Mouse (Mus musculus): ENCODE measurements around the gene Cyp46a1. TPM values are rescaled to one million over a fixed set of nuclear protein-coding genes. Genes with fewer than 3 reads are reported as not detected.

Cyp46a1 gene
- total and polyA plus RNA-seq, 2 experiments, result 0.83 to 2.5 TPM

DNA sequence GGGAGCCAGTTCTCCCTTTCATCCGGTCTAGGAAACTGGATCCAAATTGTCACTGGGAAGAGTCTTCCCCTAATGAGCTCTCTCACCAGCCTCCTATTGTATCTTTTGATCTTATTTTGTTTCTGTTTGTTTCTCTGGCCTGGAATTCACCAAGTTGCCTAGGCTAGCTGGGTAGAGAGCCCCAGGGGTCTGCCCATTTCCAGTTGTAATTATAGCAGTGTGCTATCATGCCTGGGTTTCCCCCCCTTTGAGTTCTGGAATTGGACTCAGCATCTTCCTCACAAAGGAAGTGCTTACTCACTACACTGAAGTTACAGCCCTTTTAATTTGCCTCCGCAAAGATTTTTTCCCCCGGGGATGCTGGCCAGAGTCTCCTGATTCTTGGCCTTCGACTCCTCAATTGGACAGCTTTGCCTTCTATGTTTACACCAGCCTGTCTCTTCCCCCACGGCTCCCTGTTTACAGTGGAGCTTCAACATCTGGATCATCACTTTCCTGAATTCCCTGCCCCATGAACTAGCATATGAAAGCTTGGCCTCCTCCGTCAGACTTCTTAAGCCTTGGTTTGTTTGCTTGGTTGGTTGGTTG is 30.3 kb upstream of the Cyp46a1 start:
- TF ChIP-seq POLR2A (IDR thresholded peaks at IDR 0.05; ENCODE audit: extremely low read depth, insufficient read depth, low read length) (no peak), CTCF (IDR thresholded peaks at IDR 0.05; ENCODE audit: low read depth, low read length) (no peak)
- no peak overlapping the region for H3K27ac ChIP-seq (replicated peaks; ENCODE audit: insufficient read depth, low read depth, low read length)
- 44% methylated on average over 6 of the region's 6 CpGs for WGBS
- H3K27me3 ChIP-seq (ENCODE audit: control insufficient read depth, insufficient read depth, low read length), result no peaks in the 10 kb centered on the region
- H3K9ac ChIP-seq (ENCODE audit: low read depth, low read length), result no peak overlapping the region
- no peak overlapping the region for H3K4me3 ChIP-seq (ENCODE audit: insufficient read depth, low read depth, low read length)
- H3K4me1 ChIP-seq (ENCODE audit: control insufficient read depth, insufficient read depth, low read length), result no peaks in the 10 kb centered on the region
- no peaks in the 10 kb centered on the region for H3K79me2 ChIP-seq (ENCODE audit: control insufficient read depth, insufficient read depth, low read length)
- DNase-seq (ENCODE audit: extremely low read depth, low read depth, low spot score), result peak; percentile 17
- H3K36me3 ChIP-seq (ENCODE audit: control insufficient read depth, insufficient read depth, low read length), result no peaks in the 10 kb centered on the region

DNA sequence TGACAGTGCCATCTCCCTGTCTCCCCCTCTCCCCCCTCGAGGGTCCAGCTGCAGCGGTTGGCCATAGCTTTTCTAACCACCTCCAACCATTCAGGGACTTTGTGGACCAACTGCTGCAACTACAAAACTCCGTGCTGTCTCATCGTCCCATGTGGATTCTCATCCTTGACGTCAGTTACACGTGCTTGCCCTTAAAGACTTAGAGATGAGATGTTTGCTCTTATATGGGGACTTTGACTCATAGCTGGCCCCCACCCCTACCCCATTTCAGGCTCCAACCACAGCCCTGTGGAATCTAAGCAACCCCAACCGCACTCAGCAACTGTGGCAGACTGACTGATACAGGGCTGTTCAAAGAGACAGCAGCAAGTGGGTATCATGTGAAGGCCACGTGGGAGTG is 29.0 kb upstream of the Cyp46a1 start:
- no peak overlapping the region for H3K27ac ChIP-seq (replicated peaks; ENCODE audit: insufficient read depth, low read depth, low read length)
- no peaks in the 10 kb centered on the region for H3K79me2 ChIP-seq (ENCODE audit: control insufficient read depth, insufficient read depth, low read length)
- H3K27me3 ChIP-seq (ENCODE audit: control insufficient read depth, insufficient read depth, low read length), result no peaks in the 10 kb centered on the region
- TF ChIP-seq POLR2A (IDR thresholded peaks at IDR 0.05; ENCODE audit: extremely low read depth, insufficient read depth, low read length) (no peak), CTCF (IDR thresholded peaks at IDR 0.05; ENCODE audit: low read depth, low read length) (no peak)
- no peak overlapping the region for H3K4me3 ChIP-seq (ENCODE audit: insufficient read depth, low read depth, low read length)
- no peaks in the 10 kb centered on the region for H3K4me1 ChIP-seq (ENCODE audit: control insufficient read depth, insufficient read depth, low read length)
- WGBS, result 65% methylated on average over 8 of the region's 8 CpGs
- H3K36me3 ChIP-seq (ENCODE audit: control insufficient read depth, insufficient read depth, low read length), result no peaks in the 10 kb centered on the region
- no peak for DNase-seq (ENCODE audit: extremely low read depth, low read depth, low spot score)
- no peak overlapping the region for H3K9ac ChIP-seq (ENCODE audit: low read depth, low read length)

DNA sequence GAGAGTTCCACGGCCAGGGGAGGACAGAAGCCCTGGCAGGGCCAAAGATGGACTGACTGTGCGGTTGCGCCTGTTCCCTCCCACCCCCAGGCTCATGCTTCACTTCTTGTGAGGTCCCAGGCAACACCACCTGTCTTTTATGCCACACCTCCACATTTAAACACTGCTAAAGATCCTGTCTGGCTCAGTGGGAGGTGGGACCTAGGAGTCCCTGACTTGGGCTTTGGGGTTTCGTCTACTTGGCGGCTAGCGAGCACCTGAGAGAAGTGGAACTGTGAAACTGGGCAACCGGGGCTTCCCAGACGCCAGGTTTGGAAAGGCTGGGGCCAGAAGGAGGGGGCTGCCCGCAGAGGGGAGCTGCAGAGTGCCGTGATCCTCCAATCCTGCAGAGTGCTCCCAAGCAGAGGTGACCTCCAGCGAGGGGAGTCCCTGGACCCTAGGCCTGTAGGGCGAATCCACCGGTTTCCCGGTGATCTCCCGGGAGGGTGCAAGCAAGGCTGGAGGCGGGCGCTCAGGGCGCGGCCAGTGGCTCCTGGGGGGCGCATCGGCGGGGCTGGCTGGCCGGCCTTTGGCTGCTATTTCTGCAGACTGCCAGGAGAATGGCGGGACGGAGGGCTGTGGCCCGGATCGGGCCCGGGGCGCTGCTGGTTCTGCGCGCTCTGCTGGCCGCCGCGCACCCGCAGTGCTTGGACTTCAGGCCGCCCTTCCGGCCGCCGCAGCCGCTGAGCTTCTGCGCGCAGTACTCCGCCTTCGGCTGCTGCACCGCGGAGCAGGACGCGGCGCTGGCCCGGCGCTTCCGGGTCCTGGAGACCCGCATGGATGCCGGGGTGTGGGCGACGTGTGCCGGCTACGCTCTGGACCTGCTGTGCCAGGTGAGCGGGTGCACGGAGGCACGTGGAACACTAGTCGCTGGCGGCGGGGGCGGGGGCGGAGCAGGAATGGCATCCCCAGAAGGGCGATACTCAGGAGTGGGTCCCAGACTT is 28.1 kb upstream of the Cyp46a1 start, which contains the start of gene Hhipl1:
Hhipl1 (plus strand) TSS at position 459 of the 983 bp plus-strand sequence.
- Histone ChIP-seq H3K79me2 (ENCODE audit: control insufficient read depth, insufficient read depth, low read length) (no peaks in the 10 kb centered on the region), H3K4me1 (ENCODE audit: control insufficient read depth, insufficient read depth, low read length) (no peaks in the 10 kb centered on the region), H3K4me3 (ENCODE audit: insufficient read depth, low read depth, low read length) (peak within 1 kb of the TSS; percentile 63), H3K36me3 (ENCODE audit: control insufficient read depth, insufficient read depth, low read length) (no peaks in the 10 kb centered on the region), H3K27me3 (ENCODE audit: control insufficient read depth, insufficient read depth, low read length) (no peaks in the 10 kb centered on the region), H3K9ac (ENCODE audit: low read depth, low read length) (peak within 1 kb of the TSS; percentile 73), H3K27ac (replicated peaks; ENCODE audit: insufficient read depth, low read depth, low read length) (no peak within 1 kb of the TSS)
- 4% methylated on average over 67 of the region's 67 CpGs for WGBS
- TF ChIP-seq CTCF (IDR thresholded peaks at IDR 0.05; ENCODE audit: low read depth, low read length), result no peak
- TF ChIP-seq POLR2A (IDR thresholded peaks at IDR 0.05; ENCODE audit: extremely low read depth, insufficient read depth, low read length), result no peak
- DNase-seq (ENCODE audit: extremely low read depth, low read depth, low spot score), result peak; percentile 12

DNA sequence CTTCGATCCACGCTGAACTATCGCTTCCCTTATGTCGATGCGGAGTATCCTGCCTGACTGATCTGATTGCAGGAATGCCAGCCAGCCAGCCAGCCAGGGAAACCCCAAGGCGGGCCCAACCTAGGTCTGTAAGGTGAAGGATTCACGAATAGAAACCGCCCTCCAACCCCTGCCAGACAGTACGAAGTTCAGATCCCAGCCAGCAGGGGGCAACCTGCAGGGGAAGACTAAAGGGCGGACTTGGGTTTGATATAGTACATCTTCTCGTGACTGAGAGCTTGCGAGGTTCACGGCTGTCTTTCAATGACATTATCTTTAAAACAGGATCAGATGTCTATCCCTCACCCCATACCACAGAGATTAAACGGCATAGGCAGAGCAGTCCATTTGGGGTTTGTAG is 26.6 kb upstream of the Cyp46a1 start:
- no peak overlapping the region for H3K27ac ChIP-seq (replicated peaks; ENCODE audit: insufficient read depth, low read depth, low read length)
- no peaks in the 10 kb centered on the region for H3K36me3 ChIP-seq (ENCODE audit: control insufficient read depth, insufficient read depth, low read length)
- no peak overlapping the region for H3K9ac ChIP-seq (ENCODE audit: low read depth, low read length)
- peaks cover 4% of the 10 kb centered on the region; the same call in 1 of the 2 replicates for H3K4me1 ChIP-seq (ENCODE audit: control insufficient read depth, insufficient read depth, low read length)
- no peaks in the 10 kb centered on the region for H3K27me3 ChIP-seq (ENCODE audit: control insufficient read depth, insufficient read depth, low read length)
- DNase-seq (ENCODE audit: extremely low read depth, low read depth, low spot score), result peak; percentile 38
- TF ChIP-seq CTCF (IDR thresholded peaks at IDR 0.05; ENCODE audit: low read depth, low read length), result peak; percentile 78
- no peak for TF ChIP-seq POLR2A (IDR thresholded peaks at IDR 0.05; ENCODE audit: extremely low read depth, insufficient read depth, low read length)
- H3K79me2 ChIP-seq (ENCODE audit: control insufficient read depth, insufficient read depth, low read length), result no peaks in the 10 kb centered on the region
- no peak overlapping the region for H3K4me3 ChIP-seq (ENCODE audit: insufficient read depth, low read depth, low read length)
- WGBS, result 23% methylated on average over 14 of the region's 14 CpGs

DNA sequence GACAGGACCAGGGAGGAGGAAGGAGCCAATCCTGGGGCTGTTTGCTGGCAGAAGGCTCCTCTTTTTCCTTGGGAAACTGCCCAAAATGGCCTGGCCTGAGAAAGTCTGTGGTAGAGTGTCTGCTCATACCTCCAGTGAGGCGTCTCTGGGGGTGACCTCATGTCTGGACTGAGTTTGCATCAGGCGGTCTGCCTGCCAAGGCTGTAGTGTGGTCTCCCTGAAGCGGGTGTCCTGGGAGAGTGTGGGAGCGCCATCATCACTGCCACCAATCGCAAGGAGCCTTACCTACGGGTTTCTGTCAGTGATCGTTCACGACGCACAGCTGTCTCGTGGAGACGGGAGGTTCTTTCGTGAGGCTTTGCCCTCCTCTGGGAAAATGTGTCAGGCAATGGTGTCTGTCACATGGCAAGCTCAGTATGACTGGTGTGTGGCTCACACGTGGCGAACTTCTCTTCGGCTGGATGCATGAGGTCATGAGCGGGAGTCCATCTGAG is 25.8 kb upstream of the Cyp46a1 start:
- no peaks in the 10 kb centered on the region for H3K36me3 ChIP-seq (ENCODE audit: control insufficient read depth, insufficient read depth, low read length)
- peaks cover 10% of the 10 kb centered on the region for H3K4me1 ChIP-seq (ENCODE audit: control insufficient read depth, insufficient read depth, low read length)
- no peak for TF ChIP-seq POLR2A (IDR thresholded peaks at IDR 0.05; ENCODE audit: extremely low read depth, insufficient read depth, low read length)
- no peak for TF ChIP-seq CTCF (IDR thresholded peaks at IDR 0.05; ENCODE audit: low read depth, low read length)
- H3K27me3 ChIP-seq (ENCODE audit: control insufficient read depth, insufficient read depth, low read length), result no peaks in the 10 kb centered on the region
- DNase-seq (ENCODE audit: extremely low read depth, low read depth, low spot score), result no peak
- no peak overlapping the region for H3K9ac ChIP-seq (ENCODE audit: low read depth, low read length)
- no peak overlapping the region for H3K4me3 ChIP-seq (ENCODE audit: insufficient read depth, low read depth, low read length)
- no peak overlapping the region for H3K27ac ChIP-seq (replicated peaks; ENCODE audit: insufficient read depth, low read depth, low read length)
- 92% methylated on average over 16 of the region's 16 CpGs for WGBS
- H3K79me2 ChIP-seq (ENCODE audit: control insufficient read depth, insufficient read depth, low read length), result no peaks in the 10 kb centered on the region

All from liver, adult 2 months (tissue).